Mouse (Mus musculus): Measurements from ENCODE around the gene Mgam.
"Not testable (repeated sequence)": the region's sequence is repeated elsewhere in the genome, so short reads cannot be mapped to it uniquely, and the experiment has no call there.

DNA sequence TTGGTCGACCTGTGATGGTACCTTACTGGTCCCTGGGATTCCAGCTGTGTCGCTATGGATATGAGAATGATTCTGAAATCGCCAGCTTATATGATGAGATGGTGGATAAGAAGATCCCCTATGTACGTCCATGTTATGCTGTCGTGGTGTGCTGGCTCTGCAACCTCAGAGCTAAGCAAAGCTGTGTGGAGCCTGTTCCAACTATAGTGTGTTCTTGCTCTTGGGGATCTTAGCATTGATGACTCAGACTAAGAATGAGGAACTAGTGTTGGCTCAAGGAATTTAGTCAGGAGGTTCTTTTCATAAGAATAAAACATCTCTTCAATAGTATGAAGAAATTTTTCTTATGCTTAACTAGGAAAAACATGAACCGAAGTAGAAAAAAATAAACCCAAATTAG is 120.4 kb downstream of the Mgam start:
- TF ChIP-seq POLR2A (IDR thresholded peaks at IDR 0.05; ENCODE audit: insufficient read length, low read depth); USF1 (IDR thresholded peaks at IDR 0.05; ENCODE audit: low read depth); MYOG (IDR thresholded peaks at IDR 0.05; ENCODE audit: control insufficient read depth in 1 of 3, insufficient read depth in 1 of 3, insufficient read length in 2 of 3, low read depth in 2 of 3); MYOD1 (IDR thresholded peaks at IDR 0.05; ENCODE audit: control insufficient read depth in 1 of 3, insufficient read length in 2 of 3, low read depth in 2 of 3); TCF12 (IDR thresholded peaks at IDR 0.05; ENCODE audit: insufficient read depth, poor library complexity, severe bottlenecking): not testable (repeated sequence)

Data from myocyte (in vitro differentiated cells).